Mouse (Mus musculus): ENCODE results near the gene Ttll12. TPM values are rescaled to one million over a fixed set of nuclear protein-coding genes. Genes with fewer than 3 reads are reported as not detected.

Gene Ttll12
- total RNA-seq (2014; fragmentation: Nextera tagmentation): 111 and 131 TPM in 2 replicates
- 33.9 and 55.3 TPM in 2 replicates for total RNA-seq (2017)

- peak; percentile 48 for ATAC-seq (replicated peaks; ENCODE audit: low FRiP score, low TSS enrichment, poor library complexity, severe bottlenecking)
Measured at GRCm38 (mm10) chr15:83594513-83595363, at the start of gene Ttll12. Ttll12 (minus strand) TSS chr15:83595157.

DNA sequence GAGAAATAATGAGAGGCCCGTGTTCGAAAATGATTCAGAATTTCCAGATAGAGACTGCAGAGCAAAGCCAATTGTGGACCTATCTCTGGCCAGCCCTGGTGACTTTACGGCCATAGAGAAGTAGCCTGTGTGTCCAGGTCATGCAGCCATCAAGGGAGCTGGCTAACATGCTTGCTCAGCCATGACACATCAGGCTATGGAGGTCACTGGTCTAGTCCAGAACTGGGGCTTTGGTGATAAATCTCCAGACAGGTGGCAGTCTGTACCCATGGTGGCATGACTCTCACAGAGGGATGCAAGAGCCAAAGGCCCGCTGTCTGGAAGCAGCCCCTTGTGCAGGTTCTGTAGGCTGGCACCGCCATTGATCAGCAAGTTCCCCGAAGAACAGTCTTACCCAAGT is 47.6 kb upstream of the Ttll12 start:
- ATAC-seq (replicated peaks; ENCODE audit: low FRiP score, low TSS enrichment, poor library complexity, severe bottlenecking): no peak

- ATAC-seq (replicated peaks; ENCODE audit: low FRiP score, low TSS enrichment, poor library complexity, severe bottlenecking): no peak
Measured at GRCm38 (mm10) chr15:83640208-83640607, 45.3 kb upstream of the Ttll12 start.

DNA sequence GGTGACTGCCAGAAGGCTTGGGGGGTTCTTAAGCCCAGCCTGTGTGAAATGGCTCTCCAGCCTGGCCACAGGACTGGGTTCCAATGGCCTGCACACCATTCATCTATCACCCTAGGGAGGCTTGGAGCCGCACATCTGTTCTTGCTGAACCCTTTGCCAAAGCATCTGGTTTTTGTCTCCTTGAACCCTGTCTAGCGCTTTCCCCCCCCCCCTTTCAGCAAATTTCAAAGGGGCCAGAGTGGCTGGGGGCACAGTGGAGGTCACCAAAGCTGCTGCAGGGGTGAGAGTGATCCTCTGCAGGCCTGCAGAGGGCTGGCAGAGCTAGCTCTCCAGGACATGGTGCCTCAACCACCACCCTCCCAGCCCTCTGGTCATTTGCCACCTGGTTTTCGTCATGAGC is 44.2 kb upstream of the Ttll12 start:
- ATAC-seq (replicated peaks; ENCODE audit: low FRiP score, low TSS enrichment, poor library complexity, severe bottlenecking): no peak

GRCm38 (mm10) chr15:83638196-83638899 is 43.4 kb upstream of the Ttll12 start:
- no peak for ATAC-seq (replicated peaks; ENCODE audit: low FRiP score, low TSS enrichment, poor library complexity, severe bottlenecking)

DNA sequence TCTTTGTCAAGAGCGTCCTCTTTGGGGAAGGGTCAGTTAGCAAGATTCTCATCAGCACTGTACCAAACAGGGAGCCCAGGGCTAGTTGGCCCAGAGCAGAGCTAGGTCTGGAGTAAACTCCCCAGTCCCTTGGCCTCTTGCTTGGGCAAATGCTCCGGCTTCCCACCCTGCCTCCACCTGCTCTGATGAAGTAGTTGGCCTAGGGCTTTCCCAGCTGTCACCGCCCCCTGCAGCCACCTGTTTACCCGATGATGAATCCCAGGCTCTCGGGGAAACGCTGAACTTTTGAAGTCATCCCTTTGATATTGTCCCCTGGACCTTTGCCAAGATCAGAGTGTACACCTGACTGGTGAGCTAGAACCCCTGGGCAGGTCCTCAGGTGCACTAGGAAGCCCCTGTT is 41.8 kb upstream of the Ttll12 start:
- ATAC-seq (replicated peaks; ENCODE audit: low FRiP score, low TSS enrichment, poor library complexity, severe bottlenecking): no peak

GRCm38 (mm10) chr15:83635251-83635650 is 40.3 kb upstream of the Ttll12 start:
- no peak for ATAC-seq (replicated peaks; ENCODE audit: low FRiP score, low TSS enrichment, poor library complexity, severe bottlenecking)

DNA sequence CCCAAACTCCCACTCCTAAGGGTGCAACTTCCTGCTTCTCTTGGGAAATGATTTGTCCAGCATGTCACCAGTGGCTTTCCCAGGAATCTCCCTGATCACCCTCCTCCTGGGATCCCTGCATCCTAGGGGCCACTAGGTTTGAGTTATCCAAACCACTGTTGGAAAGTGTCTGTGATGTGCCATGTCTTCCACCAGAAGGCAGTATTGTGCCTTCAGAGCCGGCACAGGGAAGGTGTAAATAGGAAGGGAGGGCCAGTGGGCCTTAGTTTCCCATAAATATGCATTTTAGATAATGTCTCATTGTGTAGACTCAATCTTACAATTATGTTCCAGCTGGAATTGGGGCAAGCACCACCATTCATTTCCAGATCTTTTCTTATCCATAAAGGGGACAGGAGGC is 39.1 kb upstream of the Ttll12 start:
- no peak for ATAC-seq (replicated peaks; ENCODE audit: low FRiP score, low TSS enrichment, poor library complexity, severe bottlenecking)

- no peak for ATAC-seq (replicated peaks; ENCODE audit: low FRiP score, low TSS enrichment, poor library complexity, severe bottlenecking)
Measured at GRCm38 (mm10) chr15:83631071-83631470, 36.1 kb upstream of the Ttll12 start.

- ATAC-seq (replicated peaks; ENCODE audit: low FRiP score, low TSS enrichment, poor library complexity, severe bottlenecking): no peak
Measured at GRCm38 (mm10) chr15:83629716-83630115, 34.8 kb upstream of the Ttll12 start.

DNA sequence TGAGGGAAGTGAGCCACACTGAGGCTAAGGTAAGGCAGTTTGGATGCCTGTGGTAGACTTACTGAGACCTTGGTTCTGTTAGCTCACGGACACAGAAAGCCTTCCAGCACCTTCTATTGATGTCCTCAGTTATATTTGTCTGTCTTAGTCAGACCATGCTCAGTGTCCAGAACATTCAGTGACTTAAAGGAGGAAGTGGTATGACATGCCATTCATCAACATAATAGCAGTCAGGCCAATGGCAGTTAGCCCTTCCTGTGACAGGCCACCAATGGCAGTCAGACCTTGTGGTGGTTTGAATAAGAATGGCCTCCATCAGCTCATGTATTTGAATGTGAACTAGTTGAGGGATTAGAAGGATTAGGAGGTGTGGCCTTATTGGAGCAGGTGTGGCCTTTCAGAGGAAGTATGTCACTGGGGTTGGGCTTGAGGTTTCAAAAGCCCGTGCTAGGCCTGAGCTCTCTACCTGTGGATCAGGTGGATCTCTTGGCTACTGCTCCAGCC is 31.2 kb upstream of the Ttll12 start:
- ATAC-seq (replicated peaks; ENCODE audit: low FRiP score, low TSS enrichment, poor library complexity, severe bottlenecking): no peak

DNA sequence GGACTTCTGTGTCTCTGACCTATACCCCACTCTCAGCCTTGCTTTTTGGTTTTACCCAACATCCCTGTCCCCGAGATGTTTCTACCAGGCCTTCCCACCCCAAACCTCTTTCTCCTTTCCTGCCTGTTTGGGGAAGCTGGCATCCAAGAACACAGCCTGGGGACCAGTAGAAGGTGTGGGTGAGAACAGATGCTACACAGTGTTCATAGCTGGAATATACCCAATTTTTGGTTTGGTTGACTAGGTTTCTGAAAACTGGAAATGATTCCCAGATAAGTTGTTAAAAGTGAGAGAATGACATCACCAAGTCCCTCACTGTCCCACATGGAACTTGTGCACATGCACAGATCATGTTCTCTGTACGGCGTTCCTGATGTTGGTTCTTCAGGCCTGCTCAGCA is 20.3 kb upstream of the Ttll12 start:
- no peak for ATAC-seq (replicated peaks; ENCODE audit: low FRiP score, low TSS enrichment, poor library complexity, severe bottlenecking)

DNA sequence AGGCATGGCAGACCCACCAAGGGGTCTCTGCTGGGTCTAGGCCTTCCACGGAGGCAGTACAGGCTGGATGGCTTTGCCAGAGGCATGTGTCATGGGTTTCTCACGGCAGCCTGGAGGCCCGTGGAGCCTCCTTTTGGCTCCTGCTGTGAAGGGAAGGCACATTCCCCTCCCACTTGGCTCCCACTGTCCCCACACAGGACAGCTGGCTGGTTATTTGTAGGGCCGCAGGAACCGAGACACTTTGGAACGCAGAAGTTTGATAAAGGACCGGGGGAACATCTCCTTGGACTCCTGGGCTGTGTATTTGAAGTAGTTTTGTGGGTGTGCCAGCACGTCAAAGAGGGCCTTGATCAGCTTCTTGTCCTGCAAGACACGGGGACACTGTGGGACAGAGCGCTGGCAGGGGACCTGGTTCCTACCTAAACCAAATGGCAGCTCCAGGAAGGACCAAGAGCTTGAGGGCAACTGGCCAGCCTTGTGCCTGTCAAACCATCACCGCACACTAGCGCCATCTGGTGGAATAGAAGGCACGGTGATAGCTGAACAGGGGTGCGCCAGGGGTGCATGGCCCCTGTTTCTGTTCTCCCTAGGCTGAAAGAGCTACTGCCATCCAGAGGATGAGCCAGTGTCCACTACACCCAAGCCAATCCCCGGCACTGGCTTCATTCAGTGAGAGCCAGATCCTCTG is 12.3 kb upstream of the Ttll12 start:
- peak; percentile 58 for ATAC-seq (replicated peaks; ENCODE audit: low FRiP score, low TSS enrichment, poor library complexity, severe bottlenecking)

DNA sequence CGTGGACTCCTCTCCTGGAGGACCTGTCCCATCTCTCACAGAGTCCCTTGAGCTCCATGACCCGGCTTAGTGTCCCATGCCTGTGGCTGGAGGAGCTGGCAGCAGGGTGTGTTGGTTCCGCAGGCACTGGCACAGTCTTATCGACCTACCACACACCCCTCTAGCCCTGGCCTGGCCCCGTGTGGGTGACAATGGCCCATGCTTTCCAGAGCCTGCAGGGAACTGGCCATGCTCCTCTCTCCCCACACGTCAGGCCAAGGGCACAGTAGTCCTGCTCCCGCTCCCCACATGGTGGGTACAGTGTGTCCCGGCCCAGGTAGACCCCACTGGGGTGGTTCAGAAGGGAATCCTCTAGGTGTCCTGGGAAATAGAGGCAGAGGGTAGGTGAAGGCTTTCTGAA is 11.7 kb upstream of the Ttll12 start:
- ATAC-seq (replicated peaks; ENCODE audit: low FRiP score, low TSS enrichment, poor library complexity, severe bottlenecking): peak; percentile 89

- no peak for ATAC-seq (replicated peaks; ENCODE audit: low FRiP score, low TSS enrichment, poor library complexity, severe bottlenecking)
Measured at GRCm38 (mm10) chr15:83606216-83606615, 11.3 kb upstream of the Ttll12 start.

- ATAC-seq (replicated peaks; ENCODE audit: low FRiP score, low TSS enrichment, poor library complexity, severe bottlenecking): no peak
Measured at GRCm38 (mm10) chr15:83603426-83603825, 8.5 kb upstream of the Ttll12 start.

GRCm38 (mm10) chr15:83603046-83603396 is 8.1 kb upstream of the Ttll12 start:
- no peak for ATAC-seq (replicated peaks; ENCODE audit: low FRiP score, low TSS enrichment, poor library complexity, severe bottlenecking)

DNA sequence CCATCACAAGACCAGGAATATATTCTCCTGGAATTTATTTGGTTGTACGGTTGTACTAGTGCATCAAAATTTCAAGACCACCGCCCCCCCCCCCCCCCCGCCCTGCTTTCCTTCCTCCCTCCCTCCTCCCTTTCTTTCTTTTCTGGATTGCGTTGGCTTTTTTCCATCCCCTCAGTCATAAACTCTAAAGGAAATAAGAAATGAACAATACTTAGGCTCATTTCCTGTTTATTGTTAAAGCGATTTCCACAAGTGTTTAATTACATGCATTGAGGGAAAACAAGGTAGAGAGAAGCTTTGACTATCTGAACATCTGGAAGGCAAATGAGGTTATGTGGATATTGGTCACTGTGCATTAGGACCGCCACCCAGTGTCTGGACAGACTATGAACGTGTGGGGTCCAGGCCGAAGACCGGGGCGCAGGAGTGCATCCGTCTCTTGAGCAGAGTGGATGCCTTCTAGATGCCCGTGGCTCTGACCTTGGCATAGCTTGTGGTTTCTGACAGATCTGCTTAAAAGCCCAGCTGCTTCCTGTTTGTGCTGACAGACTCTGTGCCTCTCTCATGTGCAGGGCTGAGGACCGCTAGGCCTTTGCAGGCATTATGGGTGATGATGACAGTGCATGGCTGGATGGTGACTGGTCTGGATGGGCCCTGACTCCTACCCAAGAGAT is 7.6 kb upstream of the Ttll12 start:
- ATAC-seq (replicated peaks; ENCODE audit: low FRiP score, low TSS enrichment, poor library complexity, severe bottlenecking): 0 out of 2 replicates have a peak, but pooled peaks have one; percentile 23

DNA sequence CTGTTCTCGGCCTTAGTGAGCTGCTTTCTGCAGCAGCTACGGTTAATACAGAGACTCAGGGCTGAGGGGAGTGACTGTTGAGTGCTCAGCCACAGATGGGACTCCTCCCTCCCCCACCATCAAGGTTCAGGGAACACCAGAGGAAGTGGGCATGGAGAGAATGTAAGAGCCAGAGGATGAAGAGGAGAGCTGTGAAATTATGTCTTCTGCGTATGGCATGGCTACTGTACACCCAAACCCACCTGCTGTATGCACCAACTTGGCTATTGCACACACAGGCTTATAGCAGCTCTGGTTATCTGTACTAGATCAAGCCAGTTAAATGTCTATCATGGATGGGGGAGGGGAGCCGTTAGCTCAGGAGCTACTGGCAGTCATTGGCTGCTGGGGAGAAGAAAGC is 6.2 kb upstream of the Ttll12 start:
- peak; percentile 29; the same call in 1 of the 2 replicates for ATAC-seq (replicated peaks; ENCODE audit: low FRiP score, low TSS enrichment, poor library complexity, severe bottlenecking)

DNA sequence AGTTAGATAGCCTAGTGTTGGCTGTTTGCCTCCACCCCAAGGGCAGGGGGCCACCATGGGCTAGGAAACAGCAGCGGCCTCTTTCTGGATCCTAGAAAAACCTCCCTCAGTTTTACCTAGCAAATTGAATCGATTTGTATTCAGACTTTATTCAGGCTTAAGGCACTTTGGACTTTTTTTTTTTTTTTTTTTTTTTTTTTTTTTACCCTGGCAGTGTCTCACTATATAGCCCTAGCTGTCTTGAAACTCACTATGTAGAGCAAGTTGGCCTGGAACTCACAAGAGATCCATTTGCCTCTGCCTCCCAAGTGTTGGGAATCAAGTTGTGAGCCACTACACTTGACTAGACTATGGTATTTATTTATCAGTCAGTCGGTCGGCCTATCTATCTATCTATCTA is 1.9 kb upstream of the Ttll12 start:
- no peak for ATAC-seq (replicated peaks; ENCODE audit: low FRiP score, low TSS enrichment, poor library complexity, severe bottlenecking)
